Mouse (Mus musculus): ENCODE data around the gene Krt9. TPM values are rescaled to one million over a fixed set of nuclear protein-coding genes. Genes with fewer than 3 reads are reported as not detected.

Gene Krt9
- polyA plus RNA-seq, 1 experiment = 9.4 TPM

DNA sequence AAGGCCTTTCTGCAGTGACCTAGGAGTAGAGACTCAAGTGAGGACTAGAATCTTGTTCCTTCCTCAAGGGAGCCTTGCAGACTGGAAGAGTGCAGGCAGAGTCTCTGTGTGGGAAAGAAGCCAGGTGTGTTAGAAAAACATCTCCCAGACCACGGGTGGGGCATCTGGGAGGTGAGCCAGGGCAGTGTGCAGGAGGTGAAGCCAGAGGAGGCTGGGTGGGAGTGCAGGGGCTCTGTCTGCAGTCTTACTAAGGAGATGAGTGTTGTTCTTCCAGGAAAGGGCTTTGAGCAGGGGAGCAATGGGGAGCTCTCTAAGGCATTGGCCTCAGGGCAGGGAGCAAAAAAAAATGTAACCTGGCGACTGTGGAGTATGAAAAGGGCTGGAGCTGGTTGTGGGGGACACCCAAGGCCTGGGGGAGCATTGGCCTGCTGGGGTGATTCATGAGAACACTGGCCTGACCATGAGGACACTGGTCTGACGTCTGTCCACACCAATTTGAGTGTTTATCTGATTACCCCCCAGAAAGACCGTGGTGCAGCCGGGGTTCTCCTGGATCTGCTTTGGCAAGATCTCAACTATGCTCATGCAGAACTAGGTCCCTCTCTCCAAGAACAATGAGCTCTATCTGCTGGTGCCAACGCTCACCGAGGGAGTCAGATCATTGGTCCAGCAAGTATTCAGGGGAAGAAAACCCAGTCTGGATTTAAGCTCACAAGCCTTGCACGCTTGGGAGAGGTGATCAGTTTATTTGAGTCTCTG lies 37.4 kb downstream of the Krt9 start:
- no peak for DNase-seq (ENCODE audit: extremely low spot score in 1 of 2, low spot score in 1 of 2)

DNA sequence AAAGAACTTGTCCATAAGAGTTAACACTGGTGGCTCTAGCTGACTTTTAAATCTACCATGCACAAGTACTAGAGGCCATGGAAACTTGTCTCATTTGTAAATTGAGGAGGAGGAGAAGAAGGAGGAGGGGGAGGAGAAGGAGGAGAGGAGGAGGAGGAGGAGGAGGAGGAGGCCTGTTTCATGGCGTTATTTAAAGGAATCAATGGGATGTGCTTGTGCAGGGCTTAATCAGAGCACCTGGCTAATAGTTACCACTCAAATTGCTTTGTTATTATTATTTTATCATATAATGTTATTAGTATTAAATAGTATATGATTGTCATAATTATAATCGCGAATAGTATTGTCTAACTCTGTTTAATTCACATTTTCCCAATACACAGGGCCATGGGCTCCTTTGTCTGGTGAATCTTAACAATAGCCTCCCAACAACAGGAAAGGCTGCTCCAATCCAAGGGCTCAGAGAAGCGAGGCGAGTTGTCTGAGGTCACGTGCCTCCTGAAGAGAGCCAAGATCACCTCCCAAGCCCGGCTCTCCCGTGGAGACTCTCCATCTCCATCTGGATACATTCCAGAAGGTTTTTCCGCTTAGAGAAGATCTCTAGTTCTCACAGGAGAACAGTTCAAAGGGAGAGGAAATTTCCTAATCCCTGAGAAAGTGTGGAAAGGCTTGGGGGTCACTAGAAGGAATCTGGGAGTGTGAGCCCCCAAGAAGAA lies 44.3 kb downstream of the Krt9 start, which contains the start of gene Krt19:
TSS of gene Krt19 (minus strand) at position 51 of the 716 bp plus-strand sequence.
- DNase-seq (ENCODE audit: extremely low spot score in 1 of 2, low spot score in 1 of 2) = no peak

DNA sequence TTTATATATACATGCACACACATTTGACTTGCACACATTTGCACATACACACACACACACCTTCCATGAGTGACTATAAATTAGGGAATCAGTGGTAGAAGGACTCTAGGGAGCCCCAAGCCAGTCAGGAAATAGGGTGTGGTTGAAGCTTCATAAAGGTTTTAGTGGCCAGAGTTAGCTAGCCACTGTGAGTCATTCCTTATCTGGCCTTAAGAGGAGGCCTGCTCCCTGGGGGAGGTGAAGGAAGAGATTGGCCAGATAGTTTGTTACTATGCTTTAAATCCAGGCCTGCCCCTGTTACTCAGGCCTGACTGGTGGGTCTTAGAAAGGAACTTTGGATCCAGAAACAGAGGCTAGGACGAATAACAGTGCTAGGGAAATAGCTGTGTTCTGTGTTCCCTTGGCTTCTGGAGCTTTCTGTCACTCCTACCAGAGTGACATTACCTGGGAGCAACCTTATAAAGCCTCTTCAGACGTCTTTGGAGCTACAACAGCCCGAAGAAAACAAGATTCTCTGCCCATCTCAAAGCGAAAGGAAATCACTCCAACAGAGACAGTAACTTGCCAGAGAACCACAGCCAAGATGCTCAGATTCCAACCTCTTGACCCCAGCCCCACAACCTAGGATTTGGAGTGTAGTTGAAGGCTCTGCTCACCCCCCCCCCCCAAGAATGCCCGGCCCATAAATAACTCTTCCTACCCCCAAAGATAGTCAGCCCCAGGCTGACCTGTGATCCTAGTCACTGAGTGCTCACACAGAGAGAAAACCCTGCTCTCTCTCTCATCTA lies 45.3 kb downstream of the Krt9 start:
- DNase-seq (ENCODE audit: extremely low spot score in 1 of 2, low spot score in 1 of 2) = no peak

DNA sequence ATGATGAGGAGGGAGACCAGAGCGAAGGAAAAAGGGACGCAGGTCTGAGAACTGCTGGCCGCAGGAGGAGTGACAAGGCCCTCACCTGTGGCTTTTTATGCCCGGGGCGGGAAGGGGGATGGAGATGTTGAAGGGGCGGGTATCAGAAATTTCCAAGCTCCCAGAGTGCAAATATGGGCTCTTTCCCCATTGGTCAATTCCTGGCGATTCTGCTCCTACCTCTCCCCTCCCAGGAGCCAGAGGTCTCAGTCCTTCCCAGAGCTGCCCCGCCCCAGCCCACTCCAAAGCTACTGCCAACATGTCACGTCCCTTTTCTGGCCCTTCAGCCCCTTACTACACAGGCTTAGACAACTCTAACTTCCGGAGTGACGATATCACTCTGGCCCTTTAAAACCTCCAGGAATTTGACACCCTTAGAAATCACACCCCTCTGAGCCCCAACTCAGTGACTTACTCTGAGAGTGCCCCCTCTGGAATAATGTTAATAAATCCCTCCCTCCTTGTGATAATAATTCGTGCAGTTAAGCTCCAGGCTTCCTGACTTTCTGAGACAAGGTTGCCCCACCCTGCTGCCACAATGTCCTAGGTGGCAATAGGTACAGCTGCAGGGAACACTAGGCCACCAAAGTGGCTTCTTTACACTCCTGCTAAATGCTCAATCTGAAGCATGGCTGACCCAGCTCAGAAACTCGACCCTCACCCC lies 47.0 kb downstream of the Krt9 start:
- no peak for DNase-seq (ENCODE audit: extremely low spot score in 1 of 2, low spot score in 1 of 2)

DNA sequence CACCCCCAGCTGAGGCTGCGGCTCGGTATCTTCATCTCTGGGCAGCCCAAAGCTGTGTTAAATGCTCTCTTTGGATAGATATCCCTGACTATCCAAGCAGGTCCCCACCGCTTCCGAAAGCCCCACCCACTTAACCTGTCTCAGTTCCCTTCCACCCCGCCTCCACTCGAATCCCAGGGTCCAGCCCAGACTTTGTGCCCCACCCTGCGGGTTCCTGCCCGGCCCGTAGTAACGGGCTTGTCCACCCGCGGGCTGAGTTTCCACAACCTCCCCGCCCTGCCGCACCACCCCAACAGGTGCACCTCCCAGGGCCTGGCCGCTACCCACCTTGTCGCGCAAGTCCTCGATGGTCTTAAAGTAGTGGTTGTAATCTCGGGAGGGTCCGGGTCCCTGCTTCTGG lies 47.9 kb downstream of the Krt9 start:
- no peak for DNase-seq (ENCODE audit: extremely low spot score in 1 of 2, low spot score in 1 of 2)

DNA sequence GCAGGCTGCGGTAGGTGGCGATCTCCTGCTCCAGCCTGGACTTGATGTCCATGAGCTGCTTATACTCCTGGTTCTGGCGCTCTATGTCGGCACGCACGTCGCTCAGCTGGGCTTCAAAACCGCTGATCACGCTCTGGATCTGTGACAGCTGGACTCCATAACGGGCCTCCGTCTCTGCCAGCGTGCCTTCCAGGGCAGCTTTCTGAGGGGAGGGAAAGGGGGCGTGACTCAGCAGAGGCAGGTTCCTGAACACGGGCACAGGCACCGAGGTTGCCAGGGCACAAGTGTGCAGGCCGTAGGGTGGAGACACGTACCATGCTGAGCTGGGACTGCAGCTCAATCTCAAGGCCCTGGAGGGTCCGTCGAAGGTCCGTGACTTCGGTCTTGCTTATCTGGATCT lies 52.1 kb downstream of the Krt9 start:
- no peak for DNase-seq (ENCODE audit: extremely low spot score in 1 of 2, low spot score in 1 of 2)

DNA sequence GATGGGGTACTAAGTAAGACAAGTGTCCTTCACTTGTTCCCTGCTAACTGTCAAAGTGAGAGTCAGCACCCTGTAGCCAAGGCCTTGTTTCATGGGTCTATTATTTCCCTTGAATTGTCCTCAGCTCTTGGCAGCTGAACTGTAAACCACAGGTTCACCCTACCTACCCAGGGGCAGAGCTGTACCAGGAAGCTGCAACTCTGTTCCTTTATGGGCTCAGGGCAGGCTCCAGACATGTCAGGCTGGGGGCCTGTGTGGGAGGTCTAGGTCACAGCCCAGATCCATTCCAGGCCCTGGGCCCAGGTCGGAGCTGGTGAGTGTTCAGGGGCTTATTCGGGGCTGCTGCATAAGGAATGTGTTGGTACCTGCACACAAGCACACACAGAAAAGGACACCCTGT lies 53.7 kb downstream of the Krt9 start:
- DNase-seq (ENCODE audit: extremely low spot score in 1 of 2, low spot score in 1 of 2) = no peak

DNA sequence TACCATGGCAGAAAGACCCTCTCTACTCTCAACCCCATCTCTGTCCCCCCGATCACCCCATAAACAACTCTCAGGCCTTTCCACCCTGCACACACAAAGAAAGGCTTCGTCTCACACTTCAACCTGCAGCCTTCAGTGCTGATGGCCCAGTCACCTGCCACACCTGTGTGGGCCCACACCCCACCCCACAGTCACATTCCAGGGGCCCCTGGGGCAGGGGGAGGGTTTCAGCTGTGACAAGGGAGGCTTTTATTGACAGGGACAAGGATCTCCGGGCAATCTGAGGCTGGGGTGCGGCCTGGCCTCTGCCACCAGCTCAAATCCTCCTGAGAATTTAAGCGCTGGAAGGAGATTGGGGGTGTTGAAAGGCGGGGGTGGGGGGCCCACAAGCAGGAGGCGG lies 54.2 kb downstream of the Krt9 start:
- no peak for DNase-seq (ENCODE audit: extremely low spot score in 1 of 2, low spot score in 1 of 2)

DNA sequence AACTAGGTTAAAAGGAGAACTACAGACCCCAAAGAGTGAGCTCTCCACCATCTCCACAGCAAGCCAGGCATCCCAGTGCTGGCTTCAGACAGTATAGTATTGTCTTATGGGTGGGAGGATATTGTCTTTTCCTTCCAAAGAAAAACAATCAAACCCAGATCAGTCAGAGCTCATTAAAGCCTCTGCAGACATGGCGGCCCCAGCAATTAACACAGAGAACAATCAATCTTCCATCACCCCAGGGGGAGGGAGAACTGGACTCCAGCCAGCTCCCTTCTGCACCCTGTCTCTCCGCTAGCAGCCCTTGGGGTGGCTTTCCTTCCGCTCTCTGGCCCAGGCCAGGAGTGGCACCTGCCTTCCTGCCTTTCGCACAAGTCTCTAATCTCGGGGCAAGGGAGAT lies 55.4 kb downstream of the Krt9 start:
- DNase-seq (ENCODE audit: extremely low spot score in 1 of 2, low spot score in 1 of 2) = no peak

Other genes starting within 250 kb of the Krt9 start
- gene Krtap9-5, start 244.8 kb downstream of the Krt9 start, polyA plus RNA-seq (2012; rRNA removed) = not detected in 2 replicates
- gene Krtap29-1, start 214.2 kb downstream of the Krt9 start, polyA plus RNA-seq (2012; rRNA removed) = not detected in 2 replicates
- 0.08 TPM in 1 of 2 replicates, not detected in the other for gene Krtap16-1, start 206.6 kb downstream of the Krt9 start, polyA plus RNA-seq (2012; rRNA removed)
- gene Krtap17-1, start 199.3 kb downstream of the Krt9 start, polyA plus RNA-seq (2012; rRNA removed) = not detected in 2 replicates
- not detected in 2 replicates for gene Krt33a, start 177.0 kb downstream of the Krt9 start, polyA plus RNA-seq (2012; rRNA removed)
- not detected in 2 replicates for gene Krt33b, start 163.4 kb downstream of the Krt9 start, polyA plus RNA-seq (2012; rRNA removed)
- gene Krt34, start 151.7 kb downstream of the Krt9 start, polyA plus RNA-seq (2012; rRNA removed) = not detected in 2 replicates
- gene Krt31, start 142.7 kb downstream of the Krt9 start, polyA plus RNA-seq (2012; rRNA removed) = not detected in 2 replicates
- 0.06 TPM in 1 of 2 replicates, not detected in the other for gene Krt32, start 105.0 kb downstream of the Krt9 start, polyA plus RNA-seq (2012; rRNA removed)
- not detected in 2 replicates for gene Krt35, start 97.0 kb downstream of the Krt9 start, polyA plus RNA-seq (2012; rRNA removed)
- gene Krt36, start 87.6 kb downstream of the Krt9 start, polyA plus RNA-seq (2012; rRNA removed) = not detected in 2 replicates
- gene Krt13, start 71.7 kb downstream of the Krt9 start, polyA plus RNA-seq (2012; rRNA removed) = not detected in 2 replicates
- not detected in 2 replicates for gene Krt15, start 57.3 kb downstream of the Krt9 start, polyA plus RNA-seq (2012; rRNA removed)
- gene Krt19, start 44.6 kb downstream of the Krt9 start, polyA plus RNA-seq (2012; rRNA removed) = 1.6 and 3.7 TPM in 2 replicates
- gene Krt14, start 14.3 kb upstream of the Krt9 start, polyA plus RNA-seq (2012; rRNA removed) = 0.08 and 0.12 TPM in 2 replicates
- not detected in 2 replicates for gene Krt16, start 55.7 kb upstream of the Krt9 start, polyA plus RNA-seq (2012; rRNA removed)
- gene Krt17, start 67.8 kb upstream of the Krt9 start, polyA plus RNA-seq (2012; rRNA removed) = 0.23 and 0.28 TPM in 2 replicates
- 0.14 TPM in 1 of 2 replicates, not detected in the other for gene Krt42, start 76.6 kb upstream of the Krt9 start, polyA plus RNA-seq (2012; rRNA removed)
- gene Eif1, start 126.6 kb upstream of the Krt9 start, polyA plus RNA-seq (2012; rRNA removed) = 510 and 517 TPM in 2 replicates
- not detected in 2 replicates for gene Gast, start 141.2 kb upstream of the Krt9 start, polyA plus RNA-seq (2012; rRNA removed)
- 251 and 269 TPM in 2 replicates for gene Hap1, start 162.9 kb upstream of the Krt9 start, polyA plus RNA-seq (2012; rRNA removed)
- 71.3 and 71.5 TPM in 2 replicates for gene Jup, start 204.5 kb upstream of the Krt9 start, polyA plus RNA-seq (2012; rRNA removed)
- 13.6 and 15.8 TPM in 2 replicates for gene P3h4, start 221.6 kb upstream of the Krt9 start, polyA plus RNA-seq (2012; rRNA removed)
- gene Fkbp10, start 222.5 kb upstream of the Krt9 start, polyA plus RNA-seq (2012; rRNA removed) = 10.6 and 10.8 TPM in 2 replicates
- 63.7 and 77.3 TPM in 2 replicates for gene Nt5c3b, start 248.6 kb upstream of the Krt9 start, polyA plus RNA-seq (2012; rRNA removed)
- gene Klhl10, start 248.7 kb upstream of the Krt9 start, polyA plus RNA-seq (2012; rRNA removed) = 0.72 and 0.74 TPM in 2 replicates

All from frontal cortex, adult 2 months (tissue).